Mouse (Mus musculus): Measurements from ENCODE around the gene Thada. TPM values are rescaled to one million over a fixed set of nuclear protein-coding genes. Genes with fewer than 3 reads are reported as not detected.
A peak's percentile ranks its signal among the peaks of the same experiment; 100 is the strongest.

The Thada gene
- polyA plus RNA-seq, 1 experiment from 2014 or later: 1.6 TPM

DNA sequence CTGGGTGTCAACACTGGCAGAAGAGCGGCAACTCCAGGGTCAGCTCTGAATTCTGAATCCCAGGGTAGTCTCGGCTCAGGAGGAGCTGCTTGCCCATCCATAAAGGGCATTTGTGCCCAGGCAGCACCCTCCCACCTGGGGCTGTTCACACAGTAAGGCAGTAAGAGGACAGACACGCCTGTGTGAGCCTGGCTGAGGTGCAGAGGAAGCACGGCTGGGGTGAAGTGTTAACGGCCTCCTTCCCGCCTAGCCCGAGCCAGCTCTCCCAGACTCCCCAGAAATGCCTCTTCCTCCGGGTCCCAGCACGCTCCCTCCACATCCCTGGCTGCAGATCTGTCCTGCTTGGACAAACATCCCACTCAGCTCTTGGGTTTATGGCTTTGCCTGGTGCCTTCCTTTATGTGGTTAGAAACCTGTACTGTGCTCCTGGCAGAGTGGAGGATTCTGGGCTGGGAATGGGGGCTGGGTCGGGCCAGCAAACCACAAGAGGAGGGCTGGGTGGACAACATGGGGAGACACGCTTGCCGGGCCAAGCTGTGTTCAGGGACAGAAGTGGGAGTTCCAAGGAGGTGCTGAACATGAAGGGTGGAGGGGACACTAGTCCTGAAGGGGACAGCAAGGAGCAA, 322.7 kb downstream of the Thada start:
- TF ChIP-seq CTCF (IDR thresholded peaks at IDR 0.05; ENCODE audit: low read depth) (no peak), EP300 (optimal IDR thresholded peaks at IDR 0.05) (no peak)
- Histone ChIP-seq H3K27me3 (ENCODE audit: control insufficient read depth, insufficient read depth, low read length) (no peaks in the 10 kb centered on the region), H3K9ac (ENCODE audit: low read length) (no peak overlapping the region), H3K4me3 (ENCODE audit: low read depth, low read length) (no peak overlapping the region), H3K4me2 (replicated peaks; ENCODE audit: low read depth) (no peak overlapping the region), H3K9me3 (ENCODE audit: control insufficient read depth, low read length) (no peaks in the 10 kb centered on the region), H3K4me1 (replicated peaks; ENCODE audit: control insufficient read depth, insufficient read depth) (peaks cover 17% of the 10 kb centered on the region), H3K27ac (replicated peaks) (no peak overlapping the region), H3K36me3 (ENCODE audit: control insufficient read depth, insufficient read depth, low read length) (no peaks in the 10 kb centered on the region)
- ATAC-seq (ENCODE audit: low FRiP score, low TSS enrichment) (no peak), DNase-seq (ENCODE audit: low spot score) (no peak)
- WGBS: 50% methylated on average over 12 of the region's 12 CpGs

- H3K4me3 ChIP-seq (ENCODE audit: low read depth, low read length): no peak overlapping the region
- DNase-seq (ENCODE audit: low spot score) (no peak), ATAC-seq (ENCODE audit: low FRiP score, low TSS enrichment) (no peak)
- H3K27me3 ChIP-seq (ENCODE audit: control insufficient read depth, insufficient read depth, low read length): no peaks in the 10 kb centered on the region
- no peaks in the 10 kb centered on the region for H3K36me3 ChIP-seq (ENCODE audit: control insufficient read depth, insufficient read depth, low read length)
- peaks cover 14% of the 10 kb centered on the region for H3K4me1 ChIP-seq (replicated peaks; ENCODE audit: control insufficient read depth, insufficient read depth)
- peak overlapping the region; percentile 77 for H3K27ac ChIP-seq (replicated peaks)
- no peak overlapping the region for H3K9ac ChIP-seq (ENCODE audit: low read length)
- no peaks in the 10 kb centered on the region for H3K9me3 ChIP-seq (ENCODE audit: control insufficient read depth, low read length)
- WGBS: 69% methylated on average over 6 of the region's 6 CpGs
- no peak overlapping the region for H3K4me2 ChIP-seq (replicated peaks; ENCODE audit: low read depth)
- TF ChIP-seq CTCF (IDR thresholded peaks at IDR 0.05; ENCODE audit: low read depth) (no peak), EP300 (optimal IDR thresholded peaks at IDR 0.05) (no peak)
These were observed 324.3 kb downstream of the Thada start for GRCm38 (mm10) chr17:84141691-84142090.

DNA sequence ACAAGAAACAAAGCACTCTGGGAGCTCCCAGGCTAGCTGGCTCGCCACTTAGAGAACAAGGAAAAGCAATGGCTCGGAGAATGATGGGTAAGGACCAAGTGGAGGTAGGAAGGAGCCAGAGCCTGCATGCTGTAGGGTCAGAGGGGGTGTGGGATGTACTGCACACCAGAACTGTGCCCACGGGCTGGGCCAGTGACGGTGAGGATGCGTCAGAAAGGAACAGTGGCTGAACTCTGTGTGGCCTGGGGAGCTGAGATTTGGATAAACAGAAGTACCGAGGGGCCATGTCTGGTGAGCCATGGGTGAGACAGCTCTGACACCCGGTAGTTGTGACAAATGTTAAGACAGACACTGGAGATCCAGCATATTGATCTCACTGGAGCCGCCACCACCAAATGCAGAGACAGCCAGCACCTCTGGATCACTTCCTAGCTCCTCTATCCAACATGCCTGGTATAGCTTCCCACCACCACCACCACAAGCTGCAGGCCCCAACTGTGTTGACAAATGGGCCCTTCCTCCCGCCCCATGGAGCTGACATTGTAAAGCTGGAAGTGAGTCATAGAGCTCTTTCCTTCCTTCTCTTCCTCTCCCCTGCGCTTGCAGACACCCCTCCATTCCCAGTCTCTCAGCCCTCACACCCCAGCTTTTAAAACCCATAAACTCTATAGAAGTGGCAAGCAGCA, 325.0 kb downstream of the Thada start:
- ATAC-seq (ENCODE audit: low FRiP score, low TSS enrichment) (peak; percentile 50), DNase-seq (ENCODE audit: low spot score) (peak; percentile 68)
- peaks cover 14% of the 10 kb centered on the region for H3K4me1 ChIP-seq (replicated peaks; ENCODE audit: control insufficient read depth, insufficient read depth)
- WGBS: 38% methylated on average over 10 of the region's 10 CpGs
- no peaks in the 10 kb centered on the region for H3K27me3 ChIP-seq (ENCODE audit: control insufficient read depth, insufficient read depth, low read length)
- H3K9me3 ChIP-seq (ENCODE audit: control insufficient read depth, low read length): no peaks in the 10 kb centered on the region
- H3K27ac ChIP-seq (replicated peaks): peak overlapping the region; percentile 77
- H3K36me3 ChIP-seq (ENCODE audit: control insufficient read depth, insufficient read depth, low read length): no peaks in the 10 kb centered on the region
- H3K4me2 ChIP-seq (replicated peaks; ENCODE audit: low read depth): no peak overlapping the region
- TF ChIP-seq EP300 (optimal IDR thresholded peaks at IDR 0.05): no peak
- TF ChIP-seq CTCF (IDR thresholded peaks at IDR 0.05; ENCODE audit: low read depth): no peak
- no peak overlapping the region for H3K9ac ChIP-seq (ENCODE audit: low read length)
- H3K4me3 ChIP-seq (ENCODE audit: low read depth, low read length): no peak overlapping the region

Other genes with a start within 250 kb of the Thada start
- gene Plekhh2, start 45.7 kb upstream of the Thada start, polyA plus RNA-seq (2015; fragmentation: Nextera tagmentation; extraction: Ambion mirVana): 2.3 and 2.4 TPM in 2 replicates
- 13.3 and 14.0 TPM in 2 replicates for gene Dync2li1, start 160.3 kb upstream of the Thada start, polyA plus RNA-seq (2015; fragmentation: Nextera tagmentation; extraction: Ambion mirVana)
- gene Abcg8, start 210.1 kb upstream of the Thada start, polyA plus RNA-seq (2015; fragmentation: Nextera tagmentation; extraction: Ambion mirVana): 0.08 and 0.13 TPM in 2 replicates
- 0.82 and 1.7 TPM in 2 replicates for gene Abcg5, start 216.8 kb upstream of the Thada start, polyA plus RNA-seq (2015; fragmentation: Nextera tagmentation; extraction: Ambion mirVana)

Measured in stomach, postnatal 0 days (tissue).